Mouse (Mus musculus) liver, embryonic 16.5 days (tissue): ENCODE results near the gene 5330417C22Rik. TPM values are rescaled to one million over a fixed set of nuclear protein-coding genes. Genes with fewer than 3 reads are reported as not detected.

ENCODE experiments used
- microRNA-seq: library from miRNA; unstranded; fragments of <30 nt; microRNA quantifications from one replicate; pipeline ENCODE4, GENCODE M21; 2016
- polyA plus RNA-seq: library from polyadenylated mRNA; unstranded; fragments of >200 nt; fragmentation: Nextera tagmentation; extraction: Ambion mirVana; gene quantifications from 2 replicates; pipeline ENCODE4 v1.2.1, GENCODE M21; 2015

Gene 5330417C22Rik
- polyA plus RNA-seq, 1 experiment from 2014 or later, result 0.63 TPM

Small RNA genes lying within 50 kb of the gene (microRNA-seq; reads per million reads assigned to microRNA genes)
- not detected for gene Gm22860

Other genes with a start within 250 kb of the 5330417C22Rik start
- 0.71 and 1.0 TPM in 2 replicates for gene Mybphl, start 171.6 kb downstream of the 5330417C22Rik start, polyA plus RNA-seq
- gene Psrc1, start 152.7 kb downstream of the 5330417C22Rik start, polyA plus RNA-seq, result 12.0 and 12.1 TPM in 2 replicates
- 0.08 and 0.30 TPM in 2 replicates for gene Celsr2, start 121.0 kb downstream of the 5330417C22Rik start, polyA plus RNA-seq
- gene Sars, start 91.3 kb downstream of the 5330417C22Rik start, polyA plus RNA-seq, result 72.6 and 76.8 TPM in 2 replicates
- gene 1700013F07Rik, start 2.4 kb downstream of the 5330417C22Rik start, polyA plus RNA-seq, result not detected in 2 replicates
- 16.1 and 16.8 TPM in 2 replicates for gene Tmem167b, start 25.9 kb upstream of the 5330417C22Rik start, polyA plus RNA-seq
- 8.9 and 10.3 TPM in 2 replicates for gene Taf13, start 35.2 kb upstream of the 5330417C22Rik start, polyA plus RNA-seq
- gene Wdr47, start 54.7 kb upstream of the 5330417C22Rik start, polyA plus RNA-seq, result 1.4 and 1.9 TPM in 2 replicates
- 37.8 and 37.9 TPM in 2 replicates for gene Clcc1, start 117.4 kb upstream of the 5330417C22Rik start, polyA plus RNA-seq
- gene Gpsm2, start 185.8 kb upstream of the 5330417C22Rik start, polyA plus RNA-seq, result 42.2 and 44.3 TPM in 2 replicates
- gene Aknad1, start 203.1 kb upstream of the 5330417C22Rik start, polyA plus RNA-seq, result 0.51 and 0.75 TPM in 2 replicates